Mouse (Mus musculus): ENCODE measurements at regions not wholly inside any gene's neighbourhood (a gene's known extent, or its start where the extent isn't known, plus 50 kb on each side); places are given as distances from the start of the nearest gene placed in this dataset.

DNA sequence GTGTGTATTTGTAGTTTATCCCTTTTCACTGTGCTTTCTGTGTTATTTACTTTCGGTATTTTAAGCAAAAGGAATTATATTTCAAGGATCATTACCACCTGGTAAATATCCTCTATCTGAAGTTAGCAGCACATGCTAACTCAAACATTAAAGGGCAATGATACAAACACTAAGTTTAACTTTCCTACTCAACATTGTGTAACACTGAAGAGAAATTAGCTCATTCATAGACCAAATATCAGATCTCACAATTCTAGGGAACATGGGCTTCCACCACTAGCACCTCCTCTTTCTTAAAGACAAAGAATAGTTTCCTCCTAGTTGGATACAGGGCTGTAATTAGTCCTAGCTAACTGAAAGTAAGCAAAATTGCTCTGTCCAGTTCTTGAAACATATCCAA, 377.4 kb downstream of the Kcnj2 start:
- in situ Hi-C loops (cut with MboI, MseI) = loop anchor here (25.0 kb wide), 1 partner anchor 906 kb away; no protein-coding TSS in a partner anchor

DNA sequence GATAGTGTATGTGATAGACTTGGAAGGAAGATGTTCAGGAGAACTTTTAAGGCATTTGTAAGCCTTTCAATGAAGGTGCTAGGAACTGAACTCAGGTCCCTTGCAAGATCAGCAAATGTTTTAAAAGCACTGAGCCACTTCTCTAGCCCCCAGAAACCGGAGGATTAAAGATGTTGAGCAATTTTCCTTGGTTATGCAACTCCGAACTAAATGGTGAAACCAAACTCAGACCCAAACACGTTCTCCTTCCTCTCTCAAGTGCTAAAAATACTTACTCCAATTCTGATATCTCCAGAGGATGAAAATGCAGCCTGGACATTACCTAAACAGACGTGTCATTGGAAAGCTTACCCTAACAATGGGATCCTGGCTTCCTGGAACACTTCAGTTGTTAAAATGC, 378.8 kb downstream of the Kcnj2 start:
- in situ Hi-C loops (cut with MboI, MseI) = loop anchor here (25.0 kb wide), 1 partner anchor 907 kb away; no protein-coding TSS in a partner anchor

DNA sequence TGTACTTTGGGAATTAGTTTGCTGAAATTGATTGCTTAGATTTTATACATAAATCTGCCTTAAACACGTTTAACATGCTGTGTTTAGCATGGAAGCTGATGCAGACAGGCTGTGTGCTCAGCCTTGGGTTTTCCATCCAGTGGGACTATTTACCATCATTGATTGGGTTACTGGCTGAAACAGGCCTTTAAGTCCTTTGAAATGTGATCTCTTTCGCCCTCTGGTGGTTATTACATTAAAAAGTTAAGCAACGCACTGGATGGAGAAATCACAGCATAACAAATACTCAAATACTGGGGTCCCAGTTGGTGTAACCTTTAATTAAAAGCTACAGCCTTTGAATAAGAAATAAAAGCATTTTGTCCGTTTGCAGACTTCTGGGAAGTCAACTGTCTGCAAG, 379.8 kb downstream of the Kcnj2 start:
- in situ Hi-C loops (cut with MboI, MseI) = loop anchor here (25.0 kb wide), 1 partner anchor 908 kb away; no protein-coding TSS in a partner anchor

DNA sequence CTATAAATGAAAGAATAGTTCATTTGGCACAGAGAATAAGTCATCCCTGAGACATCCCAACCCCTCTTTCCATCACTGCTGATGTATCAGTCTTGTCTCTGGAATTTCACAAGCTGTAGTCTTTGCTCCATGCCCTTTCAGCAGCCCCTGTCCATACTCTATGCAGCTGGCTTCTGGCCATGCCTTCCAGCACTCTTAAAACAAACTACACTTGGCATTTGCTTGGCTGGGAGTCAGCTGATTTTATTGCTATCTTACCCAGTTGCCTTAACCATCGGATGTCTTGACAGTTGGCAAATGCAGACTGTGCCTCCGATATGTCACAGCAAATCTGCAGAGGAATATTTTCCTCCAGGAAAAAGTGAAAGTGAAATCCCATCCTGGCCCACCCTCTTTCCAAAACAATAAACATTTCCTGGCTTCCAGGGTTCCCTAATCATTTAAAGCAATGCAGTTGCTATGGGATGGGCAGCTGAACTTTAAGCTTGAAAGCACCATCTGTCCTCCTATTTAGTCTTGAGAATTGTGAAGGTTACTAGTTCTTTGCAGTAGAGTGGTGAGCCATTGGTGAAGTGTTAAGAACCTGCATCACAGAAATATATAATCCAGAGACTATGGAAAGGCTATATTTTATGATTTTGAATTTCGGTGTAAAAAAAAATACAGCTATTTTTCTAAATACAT, 385.0 kb downstream of the Kcnj2 start:
- in situ Hi-C loops (cut with MboI, MseI) = no loop called here

DNA sequence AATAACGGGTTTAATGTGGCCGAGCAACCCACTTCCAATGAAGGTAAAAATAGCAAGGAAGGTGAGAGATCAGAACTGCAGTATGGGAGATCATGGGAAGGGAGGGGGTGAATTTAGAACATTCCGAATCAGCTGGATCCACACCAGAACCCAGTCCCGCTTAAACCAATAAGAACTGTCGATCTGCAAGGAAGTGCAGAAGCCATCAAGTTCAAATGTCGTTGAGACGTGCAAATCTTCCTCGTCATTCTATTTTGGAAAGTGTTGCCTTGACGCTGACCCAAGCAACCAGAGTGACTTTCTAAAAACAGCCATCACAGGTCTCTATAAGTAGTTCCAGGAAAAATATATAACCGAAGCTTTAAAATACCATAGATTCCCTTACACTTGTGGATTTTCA, 394.1 kb downstream of the Kcnj2 start:
- in situ Hi-C loops (cut with MboI, MseI) = no loop called here

DNA sequence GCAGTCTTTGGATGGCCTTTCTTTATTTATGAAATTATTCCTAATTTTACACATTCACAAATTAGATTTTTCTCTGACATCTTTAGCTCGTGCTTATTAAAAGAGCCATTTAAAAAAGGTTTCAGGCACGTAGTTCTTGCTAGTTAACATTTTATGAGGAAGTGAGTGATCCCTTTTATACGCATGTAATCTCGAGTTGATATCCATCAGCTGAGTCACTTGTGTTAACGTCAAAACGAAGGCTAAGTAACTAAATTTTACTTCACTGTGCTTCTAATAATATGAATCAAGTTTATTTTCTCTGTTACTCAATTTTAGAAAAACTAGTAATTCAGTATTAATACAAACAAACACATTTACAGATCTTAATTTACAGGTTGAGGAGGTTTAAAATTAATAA, 419.0 kb downstream of the Kcnj2 start:
- in situ Hi-C loops (cut with MboI, MseI) = no loop called here

DNA sequence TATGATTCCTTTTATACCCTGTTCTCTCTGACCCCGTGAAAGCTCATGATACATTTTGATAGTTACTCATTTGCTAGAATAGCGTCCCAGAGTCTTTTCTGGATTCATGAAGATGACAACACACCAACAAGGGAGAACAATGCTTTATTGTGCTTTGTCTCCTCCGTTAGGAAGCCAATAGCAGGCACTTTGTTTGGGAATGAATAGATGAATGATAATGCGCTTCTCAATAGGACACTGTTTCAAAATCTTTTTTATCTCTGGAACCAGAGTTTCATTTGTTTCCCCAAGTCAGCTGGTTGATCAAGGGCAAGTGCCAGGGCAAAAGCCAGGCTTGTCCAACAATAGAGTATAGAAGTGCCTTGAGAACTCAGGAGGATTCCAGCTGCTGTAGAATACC, 446.5 kb downstream of the Kcnj2 start:
- in situ Hi-C loops (cut with MboI, MseI) = no loop called here

DNA sequence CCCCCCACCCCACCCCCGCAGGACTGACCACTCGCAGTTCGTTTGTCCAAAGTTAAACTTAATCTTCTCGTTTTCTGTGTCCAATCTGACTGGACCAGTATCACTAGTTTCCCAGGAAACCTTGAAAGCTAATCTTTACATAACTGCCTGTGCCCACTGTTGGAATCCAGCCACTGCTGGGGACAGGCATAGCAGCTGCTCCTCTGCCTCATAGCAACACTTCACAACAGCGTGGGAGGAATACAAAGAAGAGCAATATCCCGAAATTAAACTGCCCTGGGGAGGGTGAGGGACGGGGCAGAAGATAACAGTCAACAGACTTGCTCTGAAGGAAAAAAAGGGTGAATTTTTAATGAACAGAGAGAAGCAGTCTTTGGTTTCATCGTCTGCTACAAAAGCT, 456.8 kb downstream of the Kcnj2 start:
- in situ Hi-C loops (cut with MboI, MseI) = loop anchor here (10.0 kb wide), 1 partner anchor 1008 kb away; no protein-coding TSS in a partner anchor

DNA sequence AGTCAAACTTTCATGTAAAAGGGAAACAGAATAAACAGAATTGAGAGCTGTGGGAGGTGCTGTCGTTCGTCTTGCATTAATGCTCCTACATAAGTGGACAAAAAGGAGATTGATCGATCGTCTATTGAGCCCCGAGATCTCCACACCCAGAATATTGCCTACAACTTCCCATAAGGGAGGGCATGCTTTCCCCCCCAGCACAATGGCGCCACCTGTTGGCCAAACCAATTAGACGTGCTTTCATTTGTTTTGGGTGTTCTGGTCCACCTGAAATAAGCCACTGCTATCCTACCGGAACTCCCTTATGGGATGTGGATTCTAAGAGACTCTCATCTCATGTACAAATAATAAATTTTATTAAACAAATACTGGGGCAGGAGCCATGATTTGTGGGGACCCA, 457.5 kb downstream of the Kcnj2 start:
- in situ Hi-C loops (cut with MboI, MseI) = loop anchor here (10.0 kb wide), 1 partner anchor 1009 kb away; no protein-coding TSS in a partner anchor

DNA sequence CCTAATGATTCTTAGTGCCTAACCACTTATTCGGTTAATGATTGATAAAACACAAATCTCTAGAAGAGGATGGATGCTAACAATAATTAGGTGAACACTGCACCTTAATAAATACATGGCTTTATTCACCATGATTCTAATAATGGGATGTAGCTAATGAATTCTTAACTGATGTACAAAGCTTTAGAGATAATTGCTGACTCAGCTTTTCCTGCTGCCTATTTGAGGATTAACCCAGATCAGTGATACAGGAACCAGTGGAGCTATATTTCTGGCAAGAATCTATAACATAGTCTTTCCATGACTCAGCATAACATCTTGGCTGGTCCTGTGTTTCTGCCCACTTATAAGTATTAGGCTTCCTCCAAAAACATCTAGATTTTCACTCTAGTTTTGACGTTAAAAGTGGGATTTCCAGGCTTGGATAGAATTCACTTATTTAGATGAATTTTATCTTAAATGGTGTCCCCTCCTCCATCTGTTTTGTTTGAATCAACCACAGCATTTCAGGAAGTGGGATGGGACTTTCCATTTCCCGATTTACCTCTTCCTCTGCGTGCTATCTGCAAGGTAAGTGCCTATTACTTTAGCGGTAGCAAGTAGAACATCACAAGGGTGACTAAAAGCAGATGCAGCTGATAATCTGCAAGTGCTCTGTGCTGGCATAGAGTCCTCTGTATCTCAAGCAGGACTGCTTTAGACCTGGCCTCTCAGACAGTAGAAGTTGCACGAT, 460.2 kb downstream of the Kcnj2 start:
- in situ Hi-C loops (cut with MboI, MseI) = loop anchor here (5.0 to 10.0 kb wide), 2 partner anchors 989 to 1011 kb away; no protein-coding TSS in a partner anchor

DNA sequence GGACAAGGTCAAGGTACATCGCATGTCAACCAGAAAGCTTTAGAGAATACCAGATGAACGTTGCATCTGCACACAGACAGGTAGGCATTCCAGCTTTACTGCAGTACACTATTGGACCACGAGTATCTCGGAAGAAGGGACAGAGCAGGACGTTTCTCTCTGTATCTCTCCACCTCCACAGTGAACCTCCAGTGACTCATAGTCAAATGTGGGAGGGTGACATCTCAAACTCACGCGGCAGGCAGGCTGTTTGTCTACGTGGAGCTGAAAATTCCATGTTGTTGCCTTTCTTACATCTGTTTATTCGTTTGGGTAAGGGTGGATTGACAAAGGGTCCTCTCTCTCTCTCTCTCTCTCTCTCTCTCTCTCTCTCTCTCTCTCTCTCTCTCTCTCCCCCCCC, 463.6 kb downstream of the Kcnj2 start:
- in situ Hi-C loops (cut with MboI, MseI) = loop anchor here (5.0 to 10.0 kb wide), 2 partner anchors 992 to 1015 kb away; no protein-coding TSS in a partner anchor

DNA sequence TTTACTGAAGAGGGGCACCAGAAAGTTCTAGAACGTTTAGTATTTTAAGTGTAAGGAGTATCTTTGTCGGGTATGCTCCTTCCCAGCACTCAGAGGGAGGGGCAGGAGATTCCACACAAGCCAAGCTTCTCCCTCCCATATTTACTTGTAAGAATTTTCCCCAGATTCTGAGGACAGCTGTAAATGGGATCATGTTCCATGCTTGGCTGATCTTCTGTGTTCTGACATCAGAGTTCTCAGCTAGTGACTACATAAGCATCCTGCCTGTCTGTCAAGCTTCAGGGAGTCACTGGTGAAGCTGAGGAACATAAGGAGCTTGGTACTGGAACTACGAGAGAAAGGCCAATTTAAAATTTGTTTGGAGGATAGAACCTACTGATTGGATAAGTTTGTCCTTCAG, 464.9 kb downstream of the Kcnj2 start:
- in situ Hi-C loops (cut with MboI, MseI) = no loop called here

DNA sequence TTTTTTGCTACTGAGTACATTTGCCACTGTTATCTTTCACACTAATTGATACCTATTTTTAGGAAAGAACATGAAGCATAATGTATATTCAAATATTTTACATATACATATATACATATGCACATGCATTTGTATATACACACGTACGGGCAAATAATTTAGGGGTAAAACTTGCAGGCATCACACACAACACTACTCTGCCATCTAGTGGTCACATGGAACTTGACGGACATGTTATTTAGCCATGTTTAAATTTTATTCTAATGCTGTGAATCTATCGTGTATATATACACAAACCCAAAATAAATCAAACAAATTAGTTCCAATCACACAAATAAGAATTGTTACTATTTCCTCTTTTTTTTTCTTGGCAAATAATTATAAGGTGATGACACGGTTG, 466.5 kb downstream of the Kcnj2 start:
- in situ Hi-C loops (cut with MboI, MseI) = no loop called here

DNA sequence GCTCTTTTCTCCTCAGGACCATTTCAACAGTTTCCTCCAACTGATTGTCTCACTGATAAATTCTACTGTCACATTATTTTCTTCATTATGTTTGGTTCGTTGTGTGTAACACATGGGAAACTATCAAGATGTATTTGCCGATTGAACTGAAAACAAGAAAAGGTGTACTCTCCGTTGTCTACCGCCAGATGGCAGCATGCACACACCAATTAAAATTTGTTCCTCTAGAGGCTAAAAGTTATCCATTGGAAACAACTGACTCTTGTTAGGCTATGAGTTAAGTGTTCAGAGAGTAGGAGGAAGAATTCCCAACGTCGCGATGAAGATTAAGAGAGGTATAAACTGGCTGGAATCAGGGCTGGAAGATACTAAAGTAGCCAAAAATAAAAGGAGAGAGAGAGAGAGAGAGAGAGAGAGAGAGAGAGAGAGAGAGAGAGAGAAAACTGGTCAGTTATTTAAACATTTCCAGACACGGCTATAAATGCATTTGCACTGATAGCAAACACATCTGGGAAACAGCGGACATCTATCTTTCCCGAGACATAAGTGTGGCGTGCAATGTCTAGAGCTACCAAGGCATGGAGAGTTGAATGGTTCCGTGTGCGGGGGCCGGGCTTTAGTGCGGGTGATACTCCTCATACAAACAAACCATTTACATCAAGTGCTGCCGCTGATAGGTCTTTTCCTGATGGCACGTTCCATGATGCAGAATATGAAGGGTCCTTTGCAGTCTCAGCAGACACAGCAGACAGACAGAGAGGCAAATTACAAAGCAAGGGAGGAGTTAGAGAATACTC, 470.3 kb downstream of the Kcnj2 start:
- in situ Hi-C loops (cut with MboI, MseI) = loop anchor here (5.0 kb wide), 1 partner anchor 1631 kb away; no protein-coding TSS in a partner anchor

DNA sequence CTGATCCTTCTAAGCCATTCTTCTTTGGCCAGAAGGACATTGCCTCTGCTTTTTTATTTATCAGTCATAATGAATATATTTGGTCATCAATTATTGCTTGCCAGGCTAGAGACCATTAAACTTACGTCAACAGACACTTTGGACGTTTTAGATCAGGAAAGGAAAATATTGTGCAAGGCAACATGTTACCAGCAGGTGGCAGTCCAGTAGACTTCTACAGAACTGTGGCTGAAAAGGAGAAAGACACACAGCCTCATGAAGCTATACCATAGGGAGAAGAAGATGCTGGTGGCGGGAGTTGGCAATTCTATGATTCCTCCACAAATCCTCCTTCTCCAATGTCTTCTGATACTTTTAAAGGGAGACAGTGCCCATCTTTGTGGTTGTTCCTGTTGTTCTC, 471.7 kb downstream of the Kcnj2 start:
- in situ Hi-C loops (cut with MboI, MseI) = loop anchor here (5.0 kb wide), 1 partner anchor 1630 kb away; no protein-coding TSS in a partner anchor

DNA sequence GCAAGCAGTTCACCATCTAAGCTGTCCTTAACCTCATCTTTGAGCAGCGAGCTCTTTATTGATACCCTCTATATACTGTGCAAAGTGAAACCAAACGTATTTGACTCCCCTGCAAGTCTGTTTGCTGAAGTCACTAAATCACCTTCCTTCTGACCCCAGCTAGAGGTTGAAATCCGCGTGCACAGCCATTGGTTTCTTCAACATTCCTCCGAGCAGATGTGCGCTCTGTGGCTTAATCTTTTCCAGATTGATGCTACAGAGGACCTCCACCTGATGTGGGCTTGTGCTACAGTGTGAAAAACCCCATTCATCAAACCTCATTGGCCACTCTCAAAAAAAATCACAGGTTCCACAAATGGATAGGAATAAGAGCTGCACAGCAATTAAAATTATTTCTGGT, 474.0 kb downstream of the Kcnj2 start:
- in situ Hi-C loops (cut with MboI, MseI) = loop anchor here (5.0 kb wide), 1 partner anchor 1627 kb away; no protein-coding TSS in a partner anchor

DNA sequence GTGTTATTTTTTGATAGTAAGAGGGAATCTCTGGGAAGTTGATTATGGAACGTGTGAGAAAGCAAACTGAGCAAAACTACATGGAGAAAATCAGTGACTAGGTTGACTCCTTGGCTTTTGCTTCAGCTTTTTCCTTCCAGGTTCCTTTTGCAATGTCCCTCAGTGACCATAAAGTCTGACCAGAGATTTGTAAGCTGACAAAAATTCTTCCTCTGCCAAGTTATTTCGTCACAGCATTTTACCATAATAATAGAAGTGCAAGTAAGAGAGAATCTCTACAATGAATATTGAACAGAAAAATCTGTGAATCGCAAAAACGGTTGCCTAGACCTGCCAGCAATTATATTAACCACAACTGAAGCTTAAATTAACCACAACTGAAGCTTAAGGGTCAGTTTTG, 479.3 kb downstream of the Kcnj2 start:
- in situ Hi-C loops (cut with MboI, MseI) = no loop called here

DNA sequence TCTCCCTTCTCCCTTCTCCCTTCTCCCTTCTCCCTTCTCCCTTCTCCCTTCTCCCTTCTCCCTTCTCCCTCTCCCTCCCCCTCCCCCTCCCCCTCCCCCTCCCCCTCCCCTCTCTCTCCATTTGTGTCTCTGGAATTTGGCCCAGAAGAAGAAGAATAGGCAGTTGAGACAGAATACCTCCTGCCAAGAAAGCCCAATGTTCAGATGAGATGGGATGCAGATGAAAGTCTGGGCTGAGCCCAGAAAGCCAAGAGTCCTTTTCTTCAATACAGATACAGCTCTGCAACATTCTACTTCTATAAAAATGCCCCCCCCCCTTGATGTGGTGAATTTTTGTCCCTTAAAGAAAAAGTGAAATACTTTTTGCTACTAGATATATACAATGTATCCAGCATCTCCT, 489.2 kb downstream of the Kcnj2 start:
- in situ Hi-C loops (cut with MboI, MseI) = no loop called here

DNA sequence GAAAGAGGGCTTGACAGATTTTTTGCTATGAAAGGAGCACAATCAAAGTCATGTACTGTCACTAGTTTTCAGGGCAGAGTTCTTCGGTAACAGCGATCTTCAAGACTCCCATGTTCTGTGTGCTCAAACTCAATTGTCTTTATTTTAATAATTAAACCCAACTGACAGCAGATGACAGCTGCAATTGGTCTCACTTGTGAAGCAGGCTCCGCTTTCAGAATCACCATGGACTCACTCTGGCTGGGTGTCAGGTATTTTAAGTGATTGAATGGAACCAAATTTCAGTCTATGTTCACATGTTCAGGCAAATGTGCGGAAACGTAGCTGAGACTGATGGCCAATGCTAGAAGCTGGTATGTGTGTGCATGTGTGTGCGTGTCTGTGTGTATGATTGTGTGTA, 489.7 kb downstream of the Kcnj2 start:
- in situ Hi-C loops (cut with MboI, MseI) = no loop called here

DNA sequence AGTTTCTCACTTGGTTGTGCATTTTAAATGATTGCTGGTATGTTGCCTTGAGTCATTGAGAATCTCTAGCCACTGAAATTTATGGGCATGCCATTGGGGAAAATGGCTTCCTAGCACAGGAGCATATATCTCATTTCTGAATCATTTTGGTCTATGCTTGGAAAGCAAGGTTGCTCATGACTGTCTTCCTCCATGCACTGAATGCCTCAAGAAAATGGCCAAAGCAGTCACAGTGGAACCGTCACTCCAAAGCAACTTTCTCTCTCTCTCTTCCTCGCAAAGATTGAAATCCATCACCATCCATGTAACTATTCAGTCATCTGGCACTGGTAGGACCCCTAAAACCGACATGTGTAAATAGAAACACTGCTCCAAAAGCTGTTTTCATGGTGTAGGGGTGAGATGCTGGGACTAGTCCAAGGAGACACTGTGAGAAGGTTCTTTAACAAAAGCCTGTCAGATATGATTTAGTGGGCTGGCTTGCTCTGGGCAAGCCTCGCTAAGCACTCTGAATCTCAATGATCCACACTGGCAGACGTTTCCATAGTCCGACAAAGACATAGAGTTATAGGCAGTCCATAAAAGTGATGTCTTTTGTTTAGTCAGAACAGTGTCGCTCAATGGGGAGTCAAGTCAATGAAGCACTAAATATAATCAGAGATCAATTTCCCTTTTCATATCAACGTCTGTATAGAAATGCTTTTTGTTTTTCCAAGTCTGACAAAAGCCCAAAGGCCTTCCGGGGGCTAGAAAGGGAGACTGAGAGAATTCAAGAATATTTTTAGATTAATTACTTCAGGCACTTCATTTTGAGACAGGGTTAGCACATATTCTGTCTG, 492.6 kb downstream of the Kcnj2 start:
- in situ Hi-C loops (cut with MboI, MseI) = no loop called here

DNA sequence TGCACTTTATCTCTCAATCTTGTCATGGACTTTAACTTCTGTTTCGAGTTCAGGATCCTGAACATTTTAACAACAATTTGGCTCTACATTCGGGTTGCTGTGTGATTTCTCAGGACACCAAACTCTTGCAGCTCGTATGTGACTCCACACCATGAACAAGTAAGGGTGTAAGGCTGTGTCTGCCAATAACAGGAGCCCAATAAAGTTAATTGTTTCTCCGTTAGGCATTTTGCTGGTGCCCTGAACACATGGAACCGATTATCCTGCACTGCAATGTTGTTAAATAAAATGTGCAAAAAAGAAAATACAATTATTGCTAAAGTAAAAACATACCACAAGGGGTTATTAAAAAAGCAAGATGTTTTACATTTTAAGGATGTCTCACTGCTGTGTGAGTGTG, 497.2 kb downstream of the Kcnj2 start:
- in situ Hi-C loops (cut with MboI, MseI) = no loop called here

Data from T-helper 1 cell (primary cell).